Mouse (Mus musculus) bone marrow macrophage, adult 2 months (primary cell): ENCODE data around the gene Ctu2.

Experiments used
- CTCF ChIP-seq: IDR thresholded peaks from 2 replicates; pipeline ENCODE4 v1.5.1; 2012; ENCODE audit warnings: low read depth, mild to moderate bottlenecking, low read length, moderate library complexity
- POLR2A ChIP-seq: IDR thresholded peaks from 2 replicates; pipeline ENCODE4 v1.6.1; 2012; ENCODE audit warnings: mild to moderate bottlenecking, low read depth, low read length, borderline replicate concordance

DNA sequence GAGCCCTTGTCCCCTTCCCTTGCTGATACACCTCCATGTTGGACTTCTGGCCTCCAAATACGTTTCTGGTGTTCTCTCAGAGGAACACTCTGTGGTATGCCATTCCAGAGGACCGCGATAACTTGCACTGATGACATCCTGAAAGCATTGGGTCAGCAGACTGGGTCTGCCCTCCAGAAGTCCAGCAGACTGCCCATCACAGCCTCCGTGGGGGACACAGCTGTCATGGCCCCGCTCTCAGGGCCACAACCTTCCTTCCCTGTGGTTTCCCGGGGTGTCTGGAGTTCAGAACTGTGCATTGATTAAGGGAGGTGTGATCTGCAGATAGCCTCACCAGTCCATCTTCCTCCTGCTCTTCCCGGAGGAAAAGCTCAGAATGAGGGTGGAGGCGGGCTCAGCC is 13.4 kb upstream of the Ctu2 start:
- TF ChIP-seq CTCF (no peak), POLR2A (no peak)
